Mouse (Mus musculus): ENCODE results near the gene Kif23. TPM values are rescaled to one million over a fixed set of nuclear protein-coding genes. Genes with fewer than 3 reads are reported as not detected.

Gene Kif23
- polyA plus RNA-seq, 1 experiment from 2014 or later, result 132 TPM

DNA sequence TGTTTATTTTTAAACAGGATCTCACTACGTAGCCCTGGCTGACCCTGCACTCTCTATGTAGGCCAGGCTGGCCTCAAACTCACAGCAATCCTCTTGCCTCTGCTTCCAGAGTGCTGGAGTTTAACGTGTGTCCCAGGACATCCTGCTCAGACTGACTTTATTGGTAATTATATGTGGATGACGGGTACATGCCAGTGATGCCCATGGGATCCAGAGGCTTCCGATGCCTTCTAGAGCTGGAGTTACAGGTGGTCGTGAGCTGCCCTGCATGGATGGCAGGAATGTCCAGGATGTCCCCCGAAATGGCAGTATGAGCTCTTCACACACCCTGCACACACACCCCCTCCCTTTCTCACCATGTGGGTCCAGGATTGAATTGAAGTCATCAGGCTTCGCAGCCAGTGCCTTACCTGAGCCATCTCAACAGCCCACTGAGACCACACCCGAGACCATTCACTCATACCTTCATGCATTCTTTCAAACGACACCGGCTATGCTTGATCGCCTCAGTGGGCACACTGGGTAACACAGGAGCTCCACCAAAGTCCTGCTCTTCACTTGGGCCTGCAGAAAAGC, 37.7 kb downstream of the Kif23 start:
- 93% methylated on average over 11 of the region's 11 CpGs for WGBS
- DNase-seq (ENCODE audit: extremely low spot score, low spot score), result no peak
- Histone ChIP-seq H3K4me3 (no peak overlapping the region), H3K36me3 (replicated peaks) (peaks cover 48% of the 10 kb centered on the region), H3K27me3 (ENCODE audit: poor library complexity, severe bottlenecking) (no peaks in the 10 kb centered on the region), H3K4me1 (peaks cover 35% of the 10 kb centered on the region), H3K9me3 (no peaks in the 10 kb centered on the region), H3K27ac (no peak overlapping the region)

DNA sequence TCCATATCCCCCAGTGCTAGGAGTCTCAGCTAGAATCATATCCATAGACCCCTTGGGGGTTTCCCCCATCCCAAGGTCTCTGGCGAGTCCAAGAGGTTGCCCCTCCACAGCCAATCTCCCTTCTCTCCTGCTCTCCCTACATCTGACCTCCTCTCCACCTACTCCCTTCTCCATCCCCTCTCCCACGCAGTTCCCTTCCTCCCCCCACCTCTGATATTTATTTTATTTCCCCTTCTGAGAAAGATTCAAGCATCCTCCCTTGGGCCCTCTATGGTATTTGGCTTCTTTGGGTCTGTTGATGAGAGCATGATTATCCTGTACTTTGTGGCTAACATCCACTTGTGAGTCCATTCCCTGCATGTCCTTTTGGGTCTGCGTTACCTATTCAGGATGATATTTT, 38.2 kb downstream of the Kif23 start:
- Histone ChIP-seq H3K27me3 (ENCODE audit: poor library complexity, severe bottlenecking) (no peaks in the 10 kb centered on the region), H3K4me3 (no peak overlapping the region), H3K36me3 (replicated peaks) (peaks cover 45% of the 10 kb centered on the region), H3K4me1 (peaks cover 36% of the 10 kb centered on the region), H3K27ac (no peak overlapping the region), H3K9me3 (no peaks in the 10 kb centered on the region)
- WGBS, result 87% methylated on average over 3 of the region's 3 CpGs
- DNase-seq (ENCODE audit: extremely low spot score, low spot score), result no peak

DNA sequence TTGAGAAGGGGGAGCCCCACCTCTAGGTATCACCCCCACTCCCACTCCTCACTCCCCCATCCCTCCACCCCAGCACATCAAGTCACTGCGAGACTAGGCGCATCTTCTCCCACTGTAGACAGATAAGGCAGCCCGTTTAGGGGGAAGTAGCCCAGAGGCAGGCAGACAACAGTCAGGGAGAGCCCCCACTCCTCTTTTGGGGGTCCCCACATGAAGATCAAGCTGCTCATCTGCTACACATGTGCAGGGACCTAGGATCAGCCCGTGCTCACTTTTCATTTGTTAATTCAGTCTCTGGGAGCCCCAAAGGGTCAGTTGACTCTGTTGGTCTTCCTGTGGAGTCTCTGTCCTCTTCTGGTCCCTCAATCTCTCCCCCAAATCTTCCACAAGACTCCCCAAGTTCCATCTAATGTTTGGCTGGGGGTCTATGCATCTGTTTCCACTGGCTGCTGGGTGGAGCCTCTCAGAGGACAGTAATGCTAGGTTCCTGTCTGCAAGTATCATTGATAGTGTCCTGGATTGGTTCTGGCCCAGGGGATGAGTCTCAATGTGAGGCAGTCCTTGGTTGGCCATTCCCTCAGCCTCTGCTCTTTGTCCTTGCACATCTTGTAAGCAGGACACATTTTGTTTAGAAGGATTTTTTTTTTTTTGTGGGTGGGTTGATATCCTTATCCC, 38.8 kb downstream of the Kif23 start:
- H3K36me3 ChIP-seq (replicated peaks), result peaks cover 39% of the 10 kb centered on the region
- DNase-seq (ENCODE audit: extremely low spot score, low spot score), result no peak
- H3K9me3 ChIP-seq, result no peaks in the 10 kb centered on the region
- no peak overlapping the region for H3K27ac ChIP-seq
- no peak overlapping the region for H3K4me3 ChIP-seq
- H3K27me3 ChIP-seq (ENCODE audit: poor library complexity, severe bottlenecking), result 0 out of 2 replicates have a peak, but pooled peaks cover 3% of the 10 kb centered on the region
- peaks cover 33% of the 10 kb centered on the region for H3K4me1 ChIP-seq
- 90% methylated on average over 4 of the region's 4 CpGs for WGBS

DNA sequence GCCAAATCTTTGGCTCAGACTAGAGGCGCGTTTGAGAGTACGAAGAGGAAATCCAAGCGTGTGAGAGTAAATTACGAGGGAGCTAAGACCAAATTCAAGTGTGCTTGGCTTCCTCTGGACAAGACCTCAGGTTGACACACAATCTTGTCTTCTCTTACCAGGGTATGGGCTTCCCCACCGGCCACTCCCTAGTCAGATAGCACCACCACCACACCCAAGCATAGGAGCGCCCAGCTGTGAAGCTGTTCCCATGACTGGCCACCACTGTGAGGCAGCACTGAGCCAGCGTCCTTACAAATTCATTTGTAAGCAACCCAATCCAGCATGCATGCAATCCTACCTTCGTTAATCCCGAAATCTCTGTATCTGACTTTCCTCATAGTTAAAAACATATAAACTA, 39.7 kb downstream of the Kif23 start:
- Histone ChIP-seq H3K27me3 (ENCODE audit: poor library complexity, severe bottlenecking) (peaks cover 10% of the 10 kb centered on the region; the same call in 1 of the 2 replicates), H3K36me3 (replicated peaks) (peaks cover 31% of the 10 kb centered on the region), H3K4me3 (no peak overlapping the region), H3K9me3 (no peaks in the 10 kb centered on the region), H3K27ac (no peak overlapping the region), H3K4me1 (peaks cover 34% of the 10 kb centered on the region)
- WGBS, result 70% methylated on average over 10 of the region's 10 CpGs
- DNase-seq (ENCODE audit: extremely low spot score, low spot score), result peak; percentile 44

DNA sequence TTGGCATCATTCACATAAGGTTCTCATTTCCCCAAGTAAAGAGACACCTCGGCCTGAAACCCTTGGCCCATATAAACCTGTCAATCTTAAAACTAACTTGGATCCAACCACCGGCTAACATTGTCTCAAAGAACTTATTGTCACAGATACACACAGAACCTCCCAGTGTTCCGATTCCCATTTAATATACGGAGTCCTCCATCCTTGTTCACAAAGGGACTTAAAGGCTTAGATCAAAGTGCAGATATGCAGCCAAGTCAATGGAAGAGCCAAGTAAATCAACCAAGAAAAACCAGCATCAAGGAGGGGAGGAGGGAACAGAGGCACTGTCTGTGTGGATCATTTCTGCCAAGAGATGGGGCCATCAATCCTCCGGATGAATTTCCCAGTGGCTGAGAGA, 41.0 kb downstream of the Kif23 start:
- Histone ChIP-seq H3K4me3 (no peak overlapping the region), H3K4me1 (peaks cover 39% of the 10 kb centered on the region), H3K9me3 (no peaks in the 10 kb centered on the region), H3K36me3 (replicated peaks) (peaks cover 17% of the 10 kb centered on the region), H3K27me3 (ENCODE audit: poor library complexity, severe bottlenecking) (peaks cover 20% of the 10 kb centered on the region), H3K27ac (no peak overlapping the region)
- 85% methylated on average over 5 of the region's 5 CpGs for WGBS
- no peak for DNase-seq (ENCODE audit: extremely low spot score, low spot score)

DNA sequence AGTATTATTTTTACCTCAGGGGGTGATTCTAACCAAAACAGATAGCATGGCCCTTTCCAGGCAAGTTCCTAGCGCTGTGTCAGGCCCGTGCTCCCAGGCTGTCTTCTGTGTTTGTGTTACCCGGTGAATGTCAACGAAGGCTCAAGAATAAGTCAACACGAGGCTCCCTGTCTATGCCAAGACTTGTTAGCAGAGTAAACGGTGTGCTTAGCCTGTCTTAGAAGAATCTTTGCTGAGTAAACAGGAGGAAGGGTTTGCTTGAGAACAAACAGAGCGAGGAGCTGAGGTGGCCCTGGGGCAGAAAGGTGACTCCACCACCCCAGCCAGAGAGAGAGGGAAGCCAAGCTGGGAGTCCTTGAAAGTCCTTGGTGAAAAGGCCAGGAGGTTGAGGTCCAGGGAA, 42.4 kb downstream of the Kif23 start:
- H3K36me3 ChIP-seq (replicated peaks), result peaks cover 6% of the 10 kb centered on the region
- H3K4me3 ChIP-seq, result no peak overlapping the region
- no peak for DNase-seq (ENCODE audit: extremely low spot score, low spot score)
- H3K9me3 ChIP-seq, result no peaks in the 10 kb centered on the region
- 53% methylated on average over 7 of the region's 7 CpGs for WGBS
- peaks cover 44% of the 10 kb centered on the region for H3K4me1 ChIP-seq
- peaks cover 30% of the 10 kb centered on the region for H3K27me3 ChIP-seq (ENCODE audit: poor library complexity, severe bottlenecking)
- H3K27ac ChIP-seq, result 0 out of 2 replicates have a peak overlapping the region, but pooled peaks have one; percentile 51

DNA sequence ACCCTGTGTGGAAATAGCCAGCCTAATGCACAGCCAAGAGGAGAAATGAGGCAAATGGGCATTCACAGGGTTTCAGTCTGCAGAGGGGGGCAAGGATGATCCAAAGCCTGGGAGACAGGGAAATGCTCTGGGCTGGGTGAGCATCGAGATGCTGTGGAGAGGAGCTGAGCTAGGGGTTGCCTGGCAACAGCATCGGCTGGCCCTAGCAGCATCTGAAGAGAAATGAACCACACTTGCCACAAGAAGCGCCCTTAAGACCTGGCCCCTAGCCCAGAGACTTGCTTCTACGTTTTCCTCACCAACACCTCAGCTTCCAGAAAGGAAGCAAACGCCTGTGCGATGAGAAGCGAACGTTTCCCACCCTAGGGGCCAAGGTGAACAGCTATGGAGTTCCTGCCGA, 44.1 kb downstream of the Kif23 start:
- no peak overlapping the region for H3K4me3 ChIP-seq
- H3K9me3 ChIP-seq, result no peaks in the 10 kb centered on the region
- H3K27me3 ChIP-seq (ENCODE audit: poor library complexity, severe bottlenecking), result peaks cover 43% of the 10 kb centered on the region
- H3K36me3 ChIP-seq (replicated peaks), result no peaks in the 10 kb centered on the region
- H3K27ac ChIP-seq, result 0 out of 2 replicates have a peak overlapping the region, but pooled peaks have one; percentile 3
- no peak for DNase-seq (ENCODE audit: extremely low spot score, low spot score)
- peaks cover 48% of the 10 kb centered on the region for H3K4me1 ChIP-seq
- WGBS, result 72% methylated on average over 9 of the region's 9 CpGs

DNA sequence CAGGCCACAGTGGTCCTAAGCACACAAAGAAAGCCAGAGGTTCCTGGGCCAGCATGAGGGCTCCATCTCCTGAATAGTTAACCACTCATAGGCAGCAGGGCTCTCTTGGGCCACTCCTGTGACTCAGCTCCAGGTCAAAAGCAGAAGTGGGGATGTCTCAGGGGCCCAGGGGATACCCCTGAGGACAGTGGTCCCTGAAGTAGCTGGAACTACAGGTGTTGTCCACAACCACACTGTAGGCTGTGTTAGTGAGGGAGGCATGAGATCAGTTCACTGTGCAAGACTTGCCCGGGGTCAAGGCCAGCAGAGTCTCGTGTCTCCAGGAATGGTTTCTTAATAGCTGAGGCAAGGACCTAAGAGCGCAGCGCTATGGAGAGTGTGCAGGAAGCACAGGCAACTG, 45.0 kb downstream of the Kif23 start:
- Histone ChIP-seq H3K4me1 (peaks cover 50% of the 10 kb centered on the region), H3K27me3 (ENCODE audit: poor library complexity, severe bottlenecking) (peaks cover 52% of the 10 kb centered on the region)

DNA sequence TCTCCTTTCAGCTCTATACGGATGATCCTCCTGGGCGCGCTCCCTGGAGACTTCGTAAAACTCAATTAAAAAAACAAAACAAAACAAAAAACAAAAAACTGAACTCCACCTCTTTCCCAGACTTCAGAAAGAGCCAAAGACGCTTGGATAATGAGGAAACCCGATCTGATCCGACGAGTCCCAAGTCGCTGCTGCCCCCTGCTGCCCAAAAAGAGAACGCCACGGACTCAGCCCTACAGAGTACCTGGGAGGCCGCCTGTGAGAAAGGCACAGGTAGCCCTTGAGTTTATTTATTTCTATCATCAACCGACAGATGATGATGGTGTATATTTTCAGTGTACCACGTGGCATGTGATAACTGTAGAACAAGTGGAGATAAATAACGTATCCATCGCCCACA, 46.8 kb downstream of the Kif23 start:
- DNase-seq (ENCODE audit: extremely low spot score, low spot score), result peak; percentile 76
- peaks cover 49% of the 10 kb centered on the region for H3K4me1 ChIP-seq
- no peaks in the 10 kb centered on the region for H3K36me3 ChIP-seq (replicated peaks)
- H3K27me3 ChIP-seq (ENCODE audit: poor library complexity, severe bottlenecking), result peaks cover 65% of the 10 kb centered on the region
- peak overlapping the region; percentile 36; the same call in 1 of the 2 replicates for H3K4me3 ChIP-seq
- H3K9me3 ChIP-seq, result no peaks in the 10 kb centered on the region
- WGBS, result 6% methylated on average over 16 of the region's 16 CpGs
- H3K27ac ChIP-seq, result no peak overlapping the region; the same call in 1 of the 2 replicates

More for the DNA sequence above, 45.0 kb downstream of the Kif23 start:
- DNase-seq (ENCODE audit: extremely low spot score, low spot score), result peak; percentile 33
- Histone ChIP-seq H3K4me3 (no peak overlapping the region), H3K27ac (peak overlapping the region; percentile 48), H3K36me3 (replicated peaks) (no peaks in the 10 kb centered on the region), H3K9me3 (no peaks in the 10 kb centered on the region)
- 85% methylated on average over 4 of the region's 4 CpGs for WGBS

DNA sequence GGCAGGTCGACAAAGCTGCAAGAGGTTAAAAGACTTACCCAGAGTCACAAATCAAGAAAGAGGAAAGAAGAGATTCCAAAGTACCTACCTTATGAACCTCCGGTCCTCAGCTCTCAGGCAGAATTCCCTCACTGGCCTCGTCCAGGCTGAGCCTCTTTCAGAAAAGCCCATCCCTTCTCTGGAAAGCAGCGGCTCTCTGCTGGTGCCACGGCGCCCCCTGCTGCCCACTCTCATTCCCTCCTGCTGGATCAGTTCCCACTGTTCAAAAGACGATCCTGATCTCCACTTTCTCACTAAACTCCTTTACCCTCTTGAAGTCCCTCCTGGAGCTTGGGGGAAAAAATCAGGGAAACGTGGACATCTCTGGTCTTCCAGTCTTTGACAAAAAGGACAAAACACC, 48.2 kb downstream of the Kif23 start:
- H3K27me3 ChIP-seq (ENCODE audit: poor library complexity, severe bottlenecking), result peaks cover 65% of the 10 kb centered on the region
- H3K36me3 ChIP-seq (replicated peaks), result no peaks in the 10 kb centered on the region
- peak; percentile 86 for DNase-seq (ENCODE audit: extremely low spot score, low spot score)
- H3K4me3 ChIP-seq, result no peak overlapping the region
- peaks cover 36% of the 10 kb centered on the region for H3K4me1 ChIP-seq
- no peaks in the 10 kb centered on the region for H3K9me3 ChIP-seq
- 4% methylated on average over 7 of the region's 8 CpGs for WGBS
- no peak overlapping the region for H3K27ac ChIP-seq

DNA sequence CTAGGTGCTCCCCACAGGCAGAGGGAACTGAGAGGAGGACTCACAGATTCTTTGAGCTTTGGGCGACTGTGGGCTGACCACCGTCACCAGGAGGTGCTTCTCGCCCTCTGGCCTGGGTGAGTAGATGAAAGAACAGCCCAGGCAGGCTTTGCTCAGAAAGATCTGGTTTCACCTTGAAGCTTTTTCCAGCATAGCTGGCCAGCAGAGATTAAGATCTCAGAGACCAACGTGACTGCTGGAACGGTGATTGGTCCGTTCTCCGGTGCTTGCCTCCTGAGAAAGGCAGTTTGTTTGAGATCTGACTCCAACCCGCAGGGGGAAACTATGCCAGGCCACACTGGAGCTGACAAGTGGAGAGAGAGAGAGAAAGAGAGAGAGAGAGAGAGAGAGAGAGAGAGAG, 51.6 kb downstream of the Kif23 start:
- 84% methylated on average over 8 of the region's 8 CpGs for WGBS
- H3K4me1 ChIP-seq, result peaks cover 16% of the 10 kb centered on the region
- peaks cover 40% of the 10 kb centered on the region for H3K27me3 ChIP-seq (ENCODE audit: poor library complexity, severe bottlenecking)
- no peak for DNase-seq (ENCODE audit: extremely low spot score, low spot score)
- no peak overlapping the region for H3K27ac ChIP-seq
- H3K4me3 ChIP-seq, result no peak overlapping the region
- H3K9me3 ChIP-seq, result no peaks in the 10 kb centered on the region
- H3K36me3 ChIP-seq (replicated peaks), result no peaks in the 10 kb centered on the region

DNA sequence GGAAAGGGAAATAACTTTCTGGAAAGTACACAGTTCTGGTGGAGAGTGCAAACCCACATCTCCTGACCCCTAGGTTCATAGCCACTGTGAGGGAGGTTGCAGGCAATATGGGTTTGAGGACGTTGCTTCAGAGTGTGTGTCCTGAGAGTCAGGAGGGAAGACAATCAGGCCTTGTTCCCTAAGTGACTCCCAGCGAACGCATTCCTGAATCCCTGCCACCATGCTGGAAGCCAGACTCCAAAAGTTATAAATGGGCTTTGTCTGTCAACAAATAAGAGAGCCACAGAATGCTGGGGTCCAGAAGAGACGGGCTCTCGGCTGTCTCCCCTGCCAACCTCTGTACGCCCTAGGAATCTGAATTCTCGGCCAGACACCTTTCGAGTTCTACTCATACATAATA, 56.7 kb downstream of the Kif23 start:
- Histone ChIP-seq H3K9me3 (no peaks in the 10 kb centered on the region), H3K36me3 (replicated peaks) (no peaks in the 10 kb centered on the region), H3K27ac (no peak overlapping the region), H3K27me3 (ENCODE audit: poor library complexity, severe bottlenecking) (no peaks in the 10 kb centered on the region; the same call in 1 of the 2 replicates), H3K4me1 (peaks cover 22% of the 10 kb centered on the region), H3K4me3 (no peak overlapping the region)
- DNase-seq (ENCODE audit: extremely low spot score, low spot score), result no peak
- WGBS, result 68% methylated on average over 8 of the region's 8 CpGs

DNA sequence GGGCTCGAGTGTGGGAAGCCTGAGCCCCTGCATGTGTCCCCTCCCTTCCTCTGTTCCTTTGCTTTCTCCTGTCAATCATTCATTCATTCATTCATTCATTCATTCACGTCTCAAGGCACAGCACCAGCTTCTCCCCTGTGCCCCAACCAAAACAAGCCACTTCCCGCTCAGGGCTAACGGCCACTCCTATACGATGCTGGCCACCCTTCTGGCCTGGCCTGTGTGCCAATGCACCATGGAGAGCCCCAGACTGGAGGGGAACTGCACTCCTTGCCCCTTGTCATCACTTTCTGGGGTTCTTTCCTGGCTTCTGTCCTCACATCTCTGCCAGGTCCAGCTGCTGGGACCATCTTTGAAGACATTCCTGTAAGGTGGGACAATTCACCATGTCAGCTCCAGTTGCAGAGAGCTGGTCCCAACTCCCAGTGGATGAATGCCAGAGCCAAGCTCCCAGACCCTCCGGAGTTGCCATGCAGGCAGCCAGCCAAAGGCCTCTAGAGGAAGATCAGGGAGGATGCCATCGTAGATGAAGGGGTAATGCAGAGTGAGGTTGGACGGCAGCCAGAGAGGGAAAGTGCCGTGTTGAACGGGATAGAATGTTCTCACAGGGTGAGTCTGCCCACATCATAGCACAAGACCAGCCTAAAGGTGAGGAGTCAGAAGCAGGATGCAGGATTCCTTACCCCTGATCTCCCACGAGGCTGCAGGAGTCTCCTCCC, 58.8 kb downstream of the Kif23 start:
- Histone ChIP-seq H3K36me3 (replicated peaks) (no peaks in the 10 kb centered on the region), H3K9me3 (no peaks in the 10 kb centered on the region), H3K4me1 (peaks cover 29% of the 10 kb centered on the region), H3K27me3 (ENCODE audit: poor library complexity, severe bottlenecking) (no peaks in the 10 kb centered on the region; the same call in 1 of the 2 replicates), H3K4me3 (no peak overlapping the region), H3K27ac (no peak overlapping the region)
- DNase-seq (ENCODE audit: extremely low spot score, low spot score), result no peak
- 82% methylated on average over 11 of the region's 11 CpGs for WGBS

Measured in forebrain, embryonic 10.5 days (tissue).